Mouse (Mus musculus): Measurements from ENCODE around the gene Tnik. TPM values are rescaled to one million over a fixed set of nuclear protein-coding genes. Genes with fewer than 3 reads are reported as not detected.

Tnik gene
- polyA plus RNA-seq, 1 experiment from 2014 or later: 9.8 TPM

DNA sequence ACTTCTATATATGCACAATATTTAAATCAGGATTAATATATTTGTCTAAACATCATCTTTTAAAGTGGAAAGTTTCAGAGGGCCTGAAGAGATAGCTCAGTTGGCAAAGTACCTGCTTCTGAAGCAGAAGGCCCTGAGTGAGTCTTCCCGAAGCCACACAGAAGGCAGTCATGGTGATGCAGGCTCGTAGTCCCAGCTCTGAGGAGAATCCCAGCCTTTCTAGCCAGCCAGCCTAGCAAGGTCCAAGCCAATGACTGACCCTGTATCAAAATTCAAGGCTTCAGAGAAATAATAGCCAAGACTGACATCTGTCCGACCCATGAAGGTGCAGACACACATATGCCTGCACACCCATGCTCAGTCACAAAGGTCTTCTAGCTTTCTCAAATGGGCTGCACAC, 279.9 kb downstream of the Tnik start:
- no peak for ATAC-seq (ENCODE audit: borderline replicate concordance, extremely low read depth, low FRiP score, low TSS enrichment)
- no peaks in the 10 kb centered on the region for H3K4me1 ChIP-seq
- no peaks in the 10 kb centered on the region for H3K9me3 ChIP-seq
- no peaks in the 10 kb centered on the region for H3K36me3 ChIP-seq
- H3K27ac ChIP-seq: no peak overlapping the region
- no peaks in the 10 kb centered on the region for H3K27me3 ChIP-seq
- no peak overlapping the region for H3K9ac ChIP-seq
- no peak overlapping the region for H3K4me2 ChIP-seq
- WGBS: 92% methylated on average over 3 of the region's 3 CpGs
- no peak overlapping the region for H3K4me3 ChIP-seq

DNA sequence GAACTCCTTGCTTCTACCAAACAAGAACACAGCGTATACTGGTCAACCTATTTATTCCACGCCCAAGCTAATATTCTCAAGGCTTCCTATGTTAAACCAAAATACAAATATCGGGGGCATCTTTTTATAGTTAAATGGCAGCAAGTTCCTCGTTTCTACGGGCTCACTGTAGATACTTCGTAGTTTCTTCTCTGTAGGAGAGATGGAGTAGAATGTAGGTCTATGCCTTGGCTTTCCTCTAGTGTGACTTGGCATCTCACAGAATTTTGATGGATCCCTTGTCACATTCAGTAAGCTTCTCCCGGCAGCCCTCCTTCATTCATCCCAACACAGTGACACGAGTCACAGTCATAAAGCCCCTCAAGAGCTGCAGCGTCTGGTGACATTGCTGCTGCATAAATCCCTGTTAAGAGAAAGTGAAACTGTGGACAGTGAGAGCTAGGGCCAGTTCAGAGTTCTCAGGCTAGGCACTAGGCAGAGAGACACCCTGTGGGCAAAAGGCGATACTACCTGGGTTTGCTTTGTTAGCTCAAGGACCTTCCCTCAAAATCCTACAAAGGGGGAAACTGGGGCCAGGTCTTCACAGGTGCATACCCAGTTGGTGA, 280.5 kb downstream of the Tnik start:
- Histone ChIP-seq H3K4me3 (no peak overlapping the region), H3K9me3 (no peaks in the 10 kb centered on the region), H3K4me2 (no peak overlapping the region), H3K9ac (no peak overlapping the region), H3K27ac (no peak overlapping the region), H3K36me3 (no peaks in the 10 kb centered on the region), H3K27me3 (no peaks in the 10 kb centered on the region), H3K4me1 (no peaks in the 10 kb centered on the region)
- WGBS: 66% methylated on average over 10 of the region's 10 CpGs
- peak; percentile 52; the same call in 1 of the 2 replicates for ATAC-seq (ENCODE audit: borderline replicate concordance, extremely low read depth, low FRiP score, low TSS enrichment)

DNA sequence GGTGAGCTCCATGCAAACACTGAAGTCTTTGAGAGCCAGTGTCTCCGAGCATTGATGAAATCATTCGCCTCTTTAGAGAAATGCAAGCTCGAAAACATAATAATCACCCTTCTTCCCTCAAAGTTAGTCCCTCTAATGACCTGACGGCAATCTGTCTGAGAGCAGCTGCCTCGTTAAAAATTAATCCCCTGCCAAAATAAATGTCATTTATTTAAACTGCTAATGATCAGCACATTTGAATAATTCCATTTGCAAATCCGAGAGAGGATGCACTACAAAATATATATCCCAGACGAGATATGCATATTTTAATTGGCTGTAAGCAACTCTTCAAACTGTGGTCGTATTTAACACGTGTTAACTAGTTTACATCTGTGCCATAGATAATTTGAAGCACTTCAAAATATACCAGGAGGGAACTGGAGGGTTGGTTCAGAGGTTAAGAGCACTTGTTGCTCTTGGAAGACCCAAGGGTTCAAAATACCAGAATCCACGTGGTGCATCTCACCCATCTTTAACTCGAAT, 281.4 kb downstream of the Tnik start:
- 42% methylated on average over 11 of the region's 11 CpGs for WGBS
- Histone ChIP-seq H3K27me3 (no peaks in the 10 kb centered on the region), H3K9ac (no peak overlapping the region)

DNA sequence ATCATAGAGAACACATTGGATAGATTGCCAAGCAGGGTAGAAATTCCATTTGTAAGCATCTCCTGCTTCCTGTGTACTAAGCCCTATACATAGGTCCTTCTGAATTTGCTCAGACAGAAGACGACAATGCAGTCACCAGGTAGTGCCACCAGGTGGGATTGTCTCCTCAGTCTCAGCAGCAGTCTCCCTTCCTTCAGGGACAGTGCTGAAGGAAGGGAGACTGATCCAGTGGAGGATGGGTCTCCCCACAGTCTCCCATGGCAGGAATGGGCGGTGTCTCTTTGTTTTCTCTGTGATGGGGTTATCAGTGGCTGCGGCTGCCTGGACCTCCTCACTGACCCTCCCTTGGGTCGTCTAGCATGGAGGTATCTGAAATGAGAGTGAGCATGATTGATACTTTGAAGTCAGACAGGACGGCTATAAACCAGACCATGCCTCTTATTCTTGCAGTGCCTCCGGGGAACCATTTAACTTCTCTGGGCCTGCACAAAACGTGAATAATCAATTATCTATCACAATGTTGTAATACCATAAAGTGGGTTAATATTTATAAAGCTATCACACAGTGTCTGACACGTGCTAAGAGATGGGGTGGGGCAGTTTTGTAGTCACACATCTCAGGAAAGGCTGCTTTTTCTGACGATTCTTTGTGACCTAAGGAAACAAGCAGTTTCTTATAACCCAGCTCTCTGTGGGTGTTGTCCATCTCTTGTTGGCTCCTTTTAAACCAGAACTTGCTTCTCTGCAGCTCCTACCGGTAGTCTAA, 285.1 kb downstream of the Tnik start:
- Histone ChIP-seq H3K9me3 (no peaks in the 10 kb centered on the region), H3K9ac (no peak overlapping the region), H3K4me2 (no peak overlapping the region), H3K36me3 (no peaks in the 10 kb centered on the region), H3K27ac (no peak overlapping the region), H3K4me1 (peaks cover 8% of the 10 kb centered on the region; the same call in 1 of the 2 replicates), H3K27me3 (no peaks in the 10 kb centered on the region), H3K4me3 (no peak overlapping the region)
- WGBS: 39% methylated on average over 10 of the region's 10 CpGs
- ATAC-seq (ENCODE audit: borderline replicate concordance, extremely low read depth, low FRiP score, low TSS enrichment): no peak

More for the DNA sequence above, 281.4 kb downstream of the Tnik start:
- H3K4me1 ChIP-seq: peaks cover 4% of the 10 kb centered on the region; the same call in 1 of the 2 replicates
- no peak overlapping the region for H3K27ac ChIP-seq
- no peak overlapping the region for H3K4me3 ChIP-seq
- no peaks in the 10 kb centered on the region for H3K36me3 ChIP-seq
- no peak for ATAC-seq (ENCODE audit: borderline replicate concordance, extremely low read depth, low FRiP score, low TSS enrichment)
- no peak overlapping the region for H3K4me2 ChIP-seq
- H3K9me3 ChIP-seq: no peaks in the 10 kb centered on the region

DNA sequence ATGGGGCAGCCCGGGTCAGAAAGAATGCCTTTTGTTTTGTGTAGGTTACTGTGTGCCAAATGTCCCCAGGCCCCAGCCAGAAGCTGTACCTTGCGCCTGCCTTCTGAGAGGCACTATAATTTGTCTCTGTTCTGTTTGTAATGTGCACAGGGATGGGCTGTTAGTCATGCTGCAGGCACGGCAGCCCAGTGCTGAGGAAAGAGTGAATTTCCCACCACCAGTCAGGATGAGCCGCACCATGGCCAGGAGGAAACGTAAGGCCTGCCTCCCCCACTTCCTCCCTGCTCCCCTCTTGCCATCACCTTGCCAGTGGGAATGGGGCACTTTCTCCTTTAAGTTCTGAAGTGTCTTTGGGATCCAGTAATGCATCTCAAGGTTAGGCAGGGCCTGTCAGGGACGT, 286.4 kb downstream of the Tnik start:
- no peak overlapping the region for H3K4me3 ChIP-seq
- H3K9me3 ChIP-seq: no peaks in the 10 kb centered on the region
- no peak overlapping the region for H3K9ac ChIP-seq
- H3K36me3 ChIP-seq: no peaks in the 10 kb centered on the region
- H3K4me1 ChIP-seq: peaks cover 8% of the 10 kb centered on the region; the same call in 1 of the 2 replicates
- H3K27ac ChIP-seq: peak overlapping the region; percentile 7; the same call in 1 of the 2 replicates
- ATAC-seq (ENCODE audit: borderline replicate concordance, extremely low read depth, low FRiP score, low TSS enrichment): no peak
- no peak overlapping the region for H3K4me2 ChIP-seq
- no peaks in the 10 kb centered on the region for H3K27me3 ChIP-seq
- 33% methylated on average over 6 of the region's 6 CpGs for WGBS

DNA sequence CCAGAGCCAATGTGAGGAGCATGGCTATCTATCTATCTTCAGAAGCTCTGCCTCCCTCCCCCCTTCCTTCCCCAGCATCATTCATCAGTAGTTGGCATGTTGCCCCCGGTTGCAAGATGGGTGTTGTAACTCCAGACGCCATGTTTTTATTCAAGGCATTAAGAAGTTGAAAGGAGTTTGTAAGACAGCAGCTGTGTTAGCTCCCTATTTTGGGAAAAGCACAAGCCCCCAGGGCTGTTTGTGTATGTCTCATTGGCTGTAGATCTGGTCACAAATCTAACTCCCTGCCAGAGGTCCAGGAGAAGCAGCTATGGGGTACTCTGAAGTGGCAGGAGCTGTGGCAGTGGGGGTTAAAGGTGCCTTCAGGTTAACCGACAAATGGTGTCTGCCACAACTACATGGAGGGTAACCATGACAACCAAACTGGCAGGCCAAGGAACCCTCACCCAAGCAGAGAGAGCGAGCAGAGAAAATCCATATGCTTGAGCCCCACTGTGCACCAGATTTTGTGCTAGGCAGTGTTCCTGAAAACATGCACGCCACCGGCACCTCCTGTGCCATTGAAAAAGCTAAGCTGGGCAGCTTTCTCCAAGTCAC, 287.6 kb downstream of the Tnik start:
- Histone ChIP-seq H3K4me1 (peaks cover 16% of the 10 kb centered on the region), H3K9ac (no peak overlapping the region), H3K27me3 (no peaks in the 10 kb centered on the region), H3K4me2 (no peak overlapping the region), H3K36me3 (no peaks in the 10 kb centered on the region), H3K9me3 (no peaks in the 10 kb centered on the region), H3K4me3 (no peak overlapping the region), H3K27ac (no peak overlapping the region)
- peak; percentile 27; the same call in 1 of the 2 replicates for ATAC-seq (ENCODE audit: borderline replicate concordance, extremely low read depth, low FRiP score, low TSS enrichment)
- WGBS: 44% methylated on average over 6 of the region's 6 CpGs

DNA sequence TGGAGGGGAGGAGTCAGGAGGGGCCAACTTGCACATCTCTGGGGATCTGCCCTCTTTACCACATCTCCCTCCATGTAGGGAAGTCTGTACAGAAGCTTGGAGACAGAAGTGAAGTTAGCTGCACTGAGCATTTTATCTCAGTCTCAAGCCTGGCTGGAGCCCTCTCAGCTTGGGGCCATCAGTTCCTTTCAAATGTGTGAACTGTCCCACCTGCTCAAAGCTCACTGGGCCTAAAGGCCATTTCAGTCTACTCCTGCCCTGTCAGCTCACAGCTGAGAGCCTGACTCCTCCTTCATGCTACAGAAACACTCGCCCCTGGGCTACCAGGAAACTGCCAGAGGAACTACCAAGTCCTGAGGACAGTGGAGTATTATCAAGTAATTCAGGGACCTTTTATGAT, 288.7 kb downstream of the Tnik start:
- peaks cover 20% of the 10 kb centered on the region for H3K4me1 ChIP-seq
- no peak overlapping the region for H3K4me2 ChIP-seq
- no peaks in the 10 kb centered on the region for H3K27me3 ChIP-seq
- H3K9ac ChIP-seq: no peak overlapping the region
- H3K27ac ChIP-seq: no peak overlapping the region
- no peaks in the 10 kb centered on the region for H3K36me3 ChIP-seq
- WGBS: 69% methylated on average over 1 of the region's 1 CpGs
- H3K9me3 ChIP-seq: no peaks in the 10 kb centered on the region
- H3K4me3 ChIP-seq: no peak overlapping the region
- no peak for ATAC-seq (ENCODE audit: borderline replicate concordance, extremely low read depth, low FRiP score, low TSS enrichment)

DNA sequence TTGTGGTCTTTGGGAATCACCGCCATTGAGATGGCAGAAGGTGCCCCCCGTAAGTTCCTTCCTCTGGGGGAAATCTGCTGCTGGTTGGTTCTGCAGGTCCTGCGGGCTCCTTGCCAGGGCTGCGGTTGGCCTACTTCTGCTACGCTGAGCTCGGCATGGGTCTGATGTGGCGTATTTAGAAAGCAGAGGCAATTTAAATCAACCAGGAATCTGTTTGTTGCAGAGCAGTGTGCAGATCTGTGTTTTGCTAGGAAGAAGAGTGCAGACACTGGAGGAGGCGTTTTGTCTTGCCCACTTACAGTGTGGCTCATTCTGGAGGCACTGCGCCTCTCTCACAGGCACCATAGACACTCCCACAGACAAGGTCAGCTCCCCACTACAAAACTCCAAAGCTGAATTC, 291.9 kb downstream of the Tnik start:
- Histone ChIP-seq H3K9me3 (no peaks in the 10 kb centered on the region), H3K4me3 (no peak overlapping the region), H3K9ac (no peak overlapping the region), H3K36me3 (no peaks in the 10 kb centered on the region), H3K27me3 (no peaks in the 10 kb centered on the region), H3K4me1 (peaks cover 12% of the 10 kb centered on the region), H3K4me2 (no peak overlapping the region), H3K27ac (no peak overlapping the region)
- ATAC-seq (ENCODE audit: borderline replicate concordance, extremely low read depth, low FRiP score, low TSS enrichment): no peak
- WGBS: 70% methylated on average over 9 of the region's 9 CpGs

DNA sequence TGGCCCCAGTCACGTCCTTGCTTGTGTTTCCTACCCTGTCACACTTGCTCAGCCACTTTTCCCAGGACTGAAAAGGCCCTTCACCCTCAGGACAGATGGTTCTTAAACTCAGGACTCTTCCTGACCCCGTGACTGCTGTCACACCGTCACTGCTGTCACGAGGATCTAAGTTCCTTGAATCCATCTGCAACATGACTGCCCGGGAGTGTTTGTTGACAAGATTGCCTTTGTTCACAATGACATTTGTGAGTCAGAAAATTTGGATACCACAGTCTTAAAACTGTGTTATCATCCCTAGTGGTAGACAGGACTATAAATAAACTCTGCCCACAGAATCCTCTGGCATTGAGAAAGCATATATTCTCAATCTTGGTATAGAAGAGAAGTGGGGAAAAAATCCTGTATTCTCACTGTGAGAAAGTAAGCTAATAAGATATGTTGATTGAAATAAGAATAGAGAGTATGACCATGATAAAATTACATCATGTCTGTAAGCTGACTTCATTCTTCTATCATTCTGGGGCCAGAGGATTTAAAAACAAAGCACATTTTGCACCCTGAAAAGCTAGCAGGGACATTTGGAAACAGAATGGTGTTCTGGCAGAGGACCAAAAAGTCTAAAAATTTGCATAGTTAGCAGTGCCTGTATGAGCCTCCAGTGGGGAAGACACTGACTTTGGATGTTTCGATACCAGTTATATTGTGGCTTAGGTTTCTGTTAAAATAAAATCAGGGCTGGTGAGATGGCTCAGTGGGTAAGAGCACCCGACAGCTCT, 293.0 kb downstream of the Tnik start:
- H3K9me3 ChIP-seq: no peaks in the 10 kb centered on the region
- peaks cover 12% of the 10 kb centered on the region for H3K4me1 ChIP-seq
- no peak for ATAC-seq (ENCODE audit: borderline replicate concordance, extremely low read depth, low FRiP score, low TSS enrichment)
- H3K4me2 ChIP-seq: no peak overlapping the region
- 30% methylated on average over 7 of the region's 7 CpGs for WGBS
- 0 out of 2 replicates have a peak overlapping the region, but pooled peaks have one; percentile 3 for H3K27ac ChIP-seq
- no peaks in the 10 kb centered on the region for H3K36me3 ChIP-seq
- no peak overlapping the region for H3K4me3 ChIP-seq
- H3K9ac ChIP-seq: no peak overlapping the region
- no peaks in the 10 kb centered on the region for H3K27me3 ChIP-seq

DNA sequence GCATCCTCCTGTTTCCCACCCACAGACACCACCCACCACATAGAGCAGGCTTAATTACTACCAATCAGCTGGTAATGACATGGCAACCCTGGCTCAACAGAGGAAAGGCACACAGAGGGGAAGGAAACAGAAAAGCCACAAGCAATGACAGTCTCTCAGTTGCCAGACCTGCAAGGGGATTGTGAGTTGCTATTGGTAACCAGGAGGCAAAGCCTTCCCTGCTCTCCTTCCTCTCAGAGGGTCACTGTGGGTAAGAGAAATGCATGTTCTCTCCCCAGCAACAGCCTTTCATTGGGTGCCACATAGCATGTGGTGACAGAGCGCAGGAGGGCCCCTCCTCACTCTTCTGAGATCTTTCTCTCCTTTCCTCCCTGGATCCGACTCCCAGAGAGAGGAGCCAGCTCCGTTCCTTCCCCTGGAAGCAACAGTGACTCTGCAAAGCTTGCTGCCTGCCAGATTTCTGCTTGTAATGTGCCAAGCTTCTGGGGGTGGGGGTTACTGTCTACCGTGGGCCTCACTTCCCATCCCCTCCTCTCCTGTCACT, 295.4 kb downstream of the Tnik start:
- Histone ChIP-seq H3K4me3 (no peak overlapping the region), H3K27me3 (no peaks in the 10 kb centered on the region), H3K27ac (no peak overlapping the region), H3K9me3 (no peaks in the 10 kb centered on the region), H3K9ac (no peak overlapping the region), H3K36me3 (no peaks in the 10 kb centered on the region), H3K4me1 (peaks cover 12% of the 10 kb centered on the region), H3K4me2 (no peak overlapping the region)
- ATAC-seq (ENCODE audit: borderline replicate concordance, extremely low read depth, low FRiP score, low TSS enrichment): no peak; the same call in 1 of the 2 replicates
- WGBS: 34% methylated on average over 4 of the region's 4 CpGs

DNA sequence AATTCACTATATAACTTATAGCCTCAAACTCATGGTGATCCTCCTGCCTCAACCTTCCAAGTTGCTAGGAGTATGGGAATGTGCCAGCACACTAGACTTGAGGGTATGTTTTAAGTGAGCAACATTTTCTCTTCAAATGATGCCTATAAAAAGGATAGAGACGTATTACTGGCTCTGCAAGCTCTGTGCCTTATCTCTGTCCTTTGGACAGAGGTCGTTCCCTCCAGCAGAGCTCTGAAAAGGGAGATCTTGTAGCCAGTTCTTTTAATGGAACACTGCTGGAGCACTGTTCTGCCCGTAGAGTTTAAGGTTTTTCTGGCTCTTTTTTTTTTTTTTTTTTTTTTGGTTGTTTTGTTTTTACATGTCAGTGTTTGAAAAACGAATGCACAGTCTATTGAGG, 298.4 kb downstream of the Tnik start:
- Histone ChIP-seq H3K4me1 (no peaks in the 10 kb centered on the region; the same call in 1 of the 2 replicates), H3K27me3 (no peaks in the 10 kb centered on the region), H3K4me3 (no peak overlapping the region), H3K9me3 (no peaks in the 10 kb centered on the region), H3K4me2 (no peak overlapping the region), H3K27ac (no peak overlapping the region), H3K36me3 (0 out of 2 replicates have a peak, but pooled peaks cover 3% of the 10 kb centered on the region), H3K9ac (no peak overlapping the region)
- ATAC-seq (ENCODE audit: borderline replicate concordance, extremely low read depth, low FRiP score, low TSS enrichment): no peak
- 46% methylated on average over 4 of the region's 4 CpGs for WGBS
